Mouse (Mus musculus) 416B (cell line): ENCODE measurements at regions not wholly inside any gene's neighbourhood (a gene's known extent, or its start where the extent isn't known, plus 50 kb on each side); places are given as distances from the start of the nearest gene placed in this dataset.
A peak's percentile ranks its signal among the peaks of the same experiment; 100 is the strongest.

Experiments used
- DNase-seq: peaks from one replicate; pipeline ENCODE4 v3.0.0; 2011; ENCODE audit warnings: low read depth

DNA sequence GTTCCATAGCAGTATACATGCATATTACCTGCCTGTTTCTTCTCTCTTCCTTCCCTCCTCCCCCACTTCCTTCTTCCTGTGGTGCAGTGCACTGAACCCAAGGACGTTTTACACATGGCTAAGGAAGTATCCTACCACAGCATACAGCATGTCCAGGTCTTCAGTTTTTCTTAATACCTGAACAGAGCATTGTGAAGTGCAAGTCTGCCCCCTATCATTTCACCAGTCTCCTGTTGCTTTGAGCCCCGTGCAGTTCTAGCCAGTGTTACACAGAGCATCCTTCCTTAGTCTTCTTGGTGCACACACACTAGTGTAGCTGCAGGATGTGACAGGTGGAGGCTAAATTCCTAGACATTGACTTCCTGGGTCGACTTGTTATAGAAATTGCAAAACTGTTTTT lies 53.7 kb upstream of the Foxb1 start:
- no peak for DNase-seq

DNA sequence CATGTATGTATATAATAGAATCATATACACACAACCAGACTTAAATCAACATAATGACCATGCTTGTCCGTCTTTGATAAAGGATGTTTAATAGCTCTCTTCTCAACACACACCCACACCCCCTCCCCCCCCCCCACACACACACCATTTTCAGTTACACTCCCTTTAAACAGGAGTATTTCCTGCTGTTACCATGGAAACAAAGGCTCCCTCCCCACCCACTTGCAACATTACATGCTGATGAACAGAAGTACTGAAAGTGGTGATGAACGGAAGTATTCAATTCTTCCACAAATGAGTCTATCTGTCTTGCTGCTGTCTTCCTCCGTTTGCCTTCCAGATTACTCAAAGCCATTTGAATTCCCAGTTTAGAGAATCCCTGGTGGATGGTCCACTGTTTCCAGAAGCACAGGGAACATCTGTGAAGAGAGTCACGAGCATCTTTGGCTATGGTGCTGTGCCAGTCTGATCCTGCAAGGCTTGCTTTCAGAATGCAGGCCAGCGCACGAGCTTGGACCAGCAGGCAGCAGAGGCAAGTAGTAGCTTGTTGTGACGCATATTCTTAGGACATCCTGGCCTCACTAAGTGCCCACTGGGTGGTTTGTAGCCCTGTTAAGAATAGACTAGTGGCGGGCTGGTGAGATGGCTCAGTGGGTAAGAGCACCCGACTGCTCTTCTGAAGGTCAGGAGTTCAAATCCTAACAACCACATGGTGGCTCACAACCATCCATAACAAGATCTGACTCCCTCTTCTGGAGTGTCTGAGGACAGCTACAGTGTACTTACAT lies 62.6 kb upstream of the Foxb1 start:
- DNase-seq, result no peak

DNA sequence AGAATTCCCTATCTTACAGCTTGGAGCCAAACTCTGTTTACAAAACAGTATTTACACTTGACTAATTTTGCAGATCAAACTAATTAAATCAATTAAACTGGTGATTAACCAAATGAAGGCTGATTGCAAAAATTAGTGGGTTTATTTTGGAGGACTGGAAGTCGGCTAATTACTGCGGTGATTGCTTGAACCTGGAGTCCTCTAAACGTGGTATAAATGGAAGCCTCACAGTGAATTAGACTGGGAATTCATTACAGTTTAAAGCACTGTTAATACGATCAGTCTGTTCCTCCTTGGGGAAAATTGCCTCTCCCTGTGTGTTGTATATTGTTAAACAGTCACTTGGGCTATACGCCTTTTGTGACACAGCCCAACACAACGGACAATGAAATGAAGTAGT lies 67.7 kb upstream of the Foxb1 start:
- no peak for DNase-seq

- DNase-seq, result no peak
Measured at GRCm38 (mm10) chr9:69835396-69835795, 74.7 kb upstream of the Foxb1 start.

DNA sequence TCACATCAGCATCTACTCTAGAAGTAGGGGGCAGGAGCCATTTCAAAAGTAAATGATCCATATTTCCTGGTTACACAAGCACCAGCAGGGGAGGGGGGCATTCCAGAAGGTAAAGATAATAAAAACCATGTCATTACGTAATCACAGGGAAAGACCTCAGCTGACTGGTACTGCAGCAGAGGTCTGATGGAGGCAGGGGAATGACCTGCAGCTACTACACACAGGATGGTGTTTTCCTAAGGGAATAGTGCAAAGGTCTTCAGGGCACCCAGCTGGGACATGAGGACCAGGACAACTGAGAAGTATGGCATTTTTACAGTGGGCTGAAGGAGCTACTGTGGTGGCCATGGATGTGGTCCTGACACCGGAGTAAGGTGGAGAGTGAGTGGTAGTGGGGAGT lies 78.5 kb upstream of the Foxb1 start:
- no peak for DNase-seq

DNA sequence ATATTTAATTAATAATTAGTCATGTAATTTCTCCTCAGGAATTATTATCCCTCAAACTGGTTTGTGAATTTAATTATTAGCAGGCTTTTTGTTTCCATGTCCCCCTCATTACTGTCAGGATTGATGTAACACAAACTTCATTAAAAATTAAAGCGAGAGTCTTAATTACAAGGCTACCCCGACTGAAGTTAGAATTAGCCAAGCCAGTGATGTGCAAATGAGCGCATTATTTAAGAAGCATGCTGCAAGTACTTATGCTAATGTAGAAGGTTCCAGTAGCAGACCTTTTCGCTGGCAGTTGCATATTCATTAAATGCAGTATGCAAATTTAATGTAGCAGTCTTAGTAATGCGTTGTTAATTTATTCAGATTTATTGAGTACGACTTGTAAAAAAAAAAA lies 84.0 kb upstream of the Foxb1 start:
- no peak for DNase-seq

GRCm38 (mm10) chr9:69845210-69845609 lies 84.5 kb upstream of the Foxb1 start:
- DNase-seq, result no peak

DNA sequence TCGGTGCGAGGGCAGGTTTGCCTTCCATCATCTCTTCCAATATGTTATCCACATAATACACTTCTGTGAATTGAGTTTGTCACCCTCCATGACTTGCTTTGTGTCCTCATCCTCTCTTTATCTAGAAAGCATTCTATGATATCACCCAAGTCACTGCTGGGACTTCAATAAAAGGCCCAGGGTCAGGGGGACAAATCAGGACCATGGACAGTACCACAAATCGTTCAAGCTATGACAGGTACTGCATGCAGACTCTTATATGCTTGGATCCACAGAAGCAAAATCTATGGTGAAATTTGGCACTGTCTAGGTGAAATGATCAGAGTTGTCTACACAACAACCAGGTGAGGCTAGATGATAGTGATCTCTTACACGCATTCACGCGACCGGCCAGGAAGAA lies 95.9 kb upstream of the Foxb1 start:
- peak; percentile 36 for DNase-seq

- DNase-seq, result no peak
Measured at GRCm38 (mm10) chr9:69858619-69859018, 97.9 kb upstream of the Foxb1 start.

DNA sequence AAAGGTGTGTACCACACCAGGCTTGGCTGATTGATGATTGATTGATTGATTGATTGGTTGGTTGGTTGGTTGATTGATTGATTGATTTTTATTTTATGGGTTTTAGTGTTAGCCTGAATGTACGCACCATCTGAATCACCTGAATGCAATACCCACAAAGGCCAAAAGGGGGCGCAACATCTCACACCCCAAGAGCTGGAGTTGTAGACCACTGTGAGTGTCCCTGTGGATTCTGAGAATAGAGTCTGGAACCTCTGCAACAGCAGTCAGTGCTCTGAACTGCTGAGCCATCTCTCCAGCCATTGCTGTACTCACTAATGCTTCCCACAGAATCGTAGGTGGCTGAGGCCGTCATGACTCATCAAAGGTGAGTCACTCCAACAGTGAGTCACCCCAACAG lies 109.4 kb upstream of the Foxb1 start:
- peak; percentile 31 for DNase-seq

GRCm38 (mm10) chr9:69886351-69886750 lies 102.9 kb upstream of the Bnip2 start:
- no peak for DNase-seq

DNA sequence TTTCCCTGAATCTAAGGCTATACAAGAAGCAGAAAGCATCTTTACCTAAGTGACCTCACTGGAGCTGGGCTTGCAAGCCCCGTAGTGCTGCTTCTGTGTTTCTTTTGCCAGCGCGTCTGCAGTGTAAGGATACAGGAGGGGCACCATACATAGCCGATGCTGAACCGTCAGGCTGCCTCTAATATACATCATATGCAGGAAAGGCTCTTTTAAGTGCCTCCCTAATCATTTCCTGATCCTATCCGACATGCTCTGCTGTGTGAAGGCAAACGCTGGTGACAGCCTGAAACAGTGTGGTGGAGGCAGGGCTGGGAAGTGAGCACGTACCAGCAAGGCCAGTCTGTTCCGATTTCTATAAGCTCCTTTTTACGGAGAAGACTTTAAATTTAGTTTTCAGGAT lies 91.2 kb upstream of the Bnip2 start:
- DNase-seq, result no peak

GRCm38 (mm10) chr9:69899371-69899770 lies 89.9 kb upstream of the Bnip2 start:
- DNase-seq, result no peak

DNA sequence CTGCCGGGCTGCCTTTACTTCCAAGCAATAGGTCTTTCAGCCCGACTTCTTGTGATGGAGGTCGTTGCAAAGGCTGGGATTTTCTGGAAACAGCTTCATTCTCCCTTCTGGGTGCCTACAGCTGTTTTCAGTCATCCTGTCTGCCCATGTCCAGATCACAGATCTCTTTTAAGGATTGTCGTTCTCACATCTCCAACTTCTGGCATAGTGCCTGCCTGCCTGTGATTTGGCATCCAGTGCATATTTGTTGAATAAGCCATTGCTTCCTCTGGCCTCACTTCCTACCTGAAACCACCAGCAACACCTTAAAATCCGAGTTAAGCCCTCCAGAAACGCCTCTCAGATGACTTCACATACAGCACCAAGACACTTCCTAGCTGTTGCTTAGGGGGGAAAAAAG lies 88.4 kb upstream of the Bnip2 start:
- DNase-seq, result no peak

- DNase-seq, result no peak
Measured at GRCm38 (mm10) chr9:69907123-69907945, 81.9 kb upstream of the Bnip2 start.

- DNase-seq, result no peak
Measured at GRCm38 (mm10) chr9:69910621-69911020, 78.6 kb upstream of the Bnip2 start.

DNA sequence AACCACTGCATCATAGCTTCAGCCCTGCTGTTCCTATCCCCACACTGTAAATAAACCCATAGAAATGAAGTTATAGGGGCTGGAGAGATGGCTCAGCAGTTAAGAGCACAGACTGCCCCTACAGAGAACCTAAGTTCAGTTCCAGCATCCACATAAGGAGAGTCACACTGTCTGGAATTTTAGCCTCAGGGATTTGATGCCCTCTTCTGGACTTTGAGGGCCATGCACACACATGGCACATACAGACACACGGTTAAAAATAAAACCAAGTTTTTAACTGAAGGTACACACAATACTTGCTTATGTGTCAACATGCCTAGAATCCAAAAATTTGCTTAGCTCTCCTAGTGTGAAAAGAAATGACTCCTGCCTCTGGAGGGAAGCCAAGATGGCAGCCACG lies 61.1 kb upstream of the Bnip2 start:
- DNase-seq, result no peak

DNA sequence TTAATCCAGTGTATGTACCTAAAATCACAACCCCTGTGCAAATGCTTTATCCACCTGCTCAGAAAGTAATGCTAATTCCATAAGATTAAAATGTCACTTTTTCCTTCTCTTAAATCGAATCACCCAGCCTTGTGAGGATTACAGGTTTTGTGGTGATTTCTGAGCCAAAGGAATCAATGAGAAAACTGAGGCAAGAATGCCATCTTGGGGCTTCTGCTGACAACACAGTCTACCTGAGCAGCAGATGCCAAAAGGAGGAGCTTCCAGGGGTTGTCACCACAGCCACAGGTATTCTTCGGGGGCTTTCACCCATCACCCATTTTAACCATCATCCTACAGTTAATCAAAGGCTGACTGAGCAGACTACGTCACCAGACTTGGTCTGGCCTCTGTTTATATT lies 51.4 kb upstream of the Bnip2 start:
- DNase-seq, result no peak
